Mouse (Mus musculus): ENCODE measurements at regions not wholly inside any gene's neighbourhood (a gene's known extent, or its start where the extent isn't known, plus 50 kb on each side); places are given as distances from the start of the nearest gene placed in this dataset.

- peak; percentile 7 for DNase-seq
Measured at GRCm38 (mm10) chr8:44839504-44840209, 95.6 kb upstream of the Fat1 start.

- no peak for DNase-seq
Measured at GRCm38 (mm10) chr8:44840646-44841045, 94.6 kb upstream of the Fat1 start.

- no peak for DNase-seq
Measured at GRCm38 (mm10) chr8:44844362-44844761, 90.9 kb upstream of the Fat1 start.

GRCm38 (mm10) chr8:44852223-44852622, 83.0 kb upstream of the Fat1 start:
- DNase-seq = no peak

GRCm38 (mm10) chr8:44855115-44855514, 80.1 kb upstream of the Fat1 start:
- DNase-seq = no peak

GRCm38 (mm10) chr8:44867202-44867601, 68.0 kb upstream of the Fat1 start:
- no peak for DNase-seq

- DNase-seq = no peak
Measured at GRCm38 (mm10) chr8:44867666-44868065, 67.6 kb upstream of the Fat1 start.

- DNase-seq = no peak
Measured at GRCm38 (mm10) chr8:44877066-44877465, 58.2 kb upstream of the Fat1 start.

GRCm38 (mm10) chr8:44878208-44878607, 57.0 kb upstream of the Fat1 start:
- no peak for DNase-seq

- no peak for DNase-seq
Measured at GRCm38 (mm10) chr8:44879186-44879585, 56.1 kb upstream of the Fat1 start.

- DNase-seq = no peak
Measured at GRCm38 (mm10) chr8:44884399-44885006, 50.7 kb upstream of the Fat1 start.
